Mouse (Mus musculus): ENCODE data around the gene Smr3a.

DNA sequence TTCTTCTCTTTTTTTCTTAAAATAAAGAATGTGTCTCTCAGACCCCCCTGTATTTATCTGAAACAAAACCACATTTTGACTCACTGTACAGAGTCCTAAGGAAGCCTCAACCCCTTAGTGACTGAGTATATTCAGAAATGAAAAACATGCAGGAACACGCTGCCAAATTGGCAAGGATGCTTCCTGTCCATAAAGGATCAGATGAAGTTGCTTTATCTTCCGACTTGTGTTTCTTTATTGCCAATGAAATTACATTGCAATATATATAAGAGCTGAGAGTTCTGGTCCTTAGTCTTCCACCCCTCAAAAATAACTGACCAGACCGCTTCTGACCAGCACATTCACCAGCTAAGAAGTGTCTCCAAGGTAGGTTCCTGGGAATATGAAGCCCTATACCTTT lies at the start of gene Smr3a:
- TF ChIP-seq CTCF (IDR thresholded peaks at IDR 0.05; ENCODE audit: low read depth), result no peak
- no peak for TF ChIP-seq EP300 (optimal IDR thresholded peaks at IDR 0.05)

Data from stomach, postnatal 0 days (tissue).